Mouse (Mus musculus) hindbrain, postnatal 0 days (tissue): ENCODE measurements around the gene Hoxc11. TPM values are rescaled to one million over a fixed set of nuclear protein-coding genes. Genes with fewer than 3 reads are reported as not detected.

Experiments used
- ATAC-seq: fragments of 200-750 bp; cut with Nextera tagmentation; 2 replicates; pipeline ENCODE4 v1.8.0; 2017; ENCODE audit warnings: mild to moderate bottlenecking, moderate TSS enrichment, moderate library complexity
- DNase-seq: peaks from one replicate; pipeline ENCODE4 v3.0.0-alpha.2; 2015; ENCODE audit warnings: low spot score
- H3K27ac ChIP-seq: fragments of 300-500 bp; sonication (generic); 2 replicates; pipeline ENCODE4 v1.5.1; 2014; ENCODE audit warnings: mild to moderate bottlenecking
- H3K27me3 ChIP-seq: fragments of 300-500 bp; sonication (generic); 2 replicates; pipeline ENCODE4 v1.6.1; 2014; ENCODE audit warnings: low read length, mixed read lengths; ENCODE audit not compliant: insufficient read depth
- H3K36me3 ChIP-seq: fragments of 300-500 bp; sonication (generic); 2 replicates; pipeline ENCODE4 v1.6.1; 2014; ENCODE audit warnings: low read length, mixed read lengths; ENCODE audit not compliant: insufficient read depth
- H3K4me1 ChIP-seq: fragments of 300-500 bp; sonication (generic); 2 replicates; pipeline ENCODE4 v1.6.1; 2014; ENCODE audit warnings: antibody characterized with exemption, low read length, mixed read lengths; ENCODE audit not compliant: insufficient read depth
- H3K4me2 ChIP-seq: fragments of 300-500 bp; sonication (generic); 2 replicates; pipeline ENCODE4 v1.6.1; 2014; ENCODE audit warnings: low read depth, mild to moderate bottlenecking, low read length, moderate library complexity, mixed read lengths
- H3K4me3 ChIP-seq: fragments of 300-500 bp; sonication (generic); 2 replicates; pipeline ENCODE4 v1.5.1; 2014; ENCODE audit warnings: low read length
- H3K9ac ChIP-seq: fragments of 300-500 bp; sonication (generic); replicated peaks from 2 replicates; pipeline ENCODE4 v1.6.1; 2014; ENCODE audit warnings: mild to moderate bottlenecking, low read length, moderate library complexity, mixed read lengths
- H3K9me3 ChIP-seq: fragments of 300-500 bp; sonication (generic); 2 replicates; pipeline ENCODE4 v1.6.1; 2016; ENCODE audit warnings: low read length, mixed read lengths
- CTCF ChIP-seq: IDR thresholded peaks from 2 replicates; pipeline ENCODE4 v1.5.1; 2016; ENCODE audit warnings: antibody characterized with exemption, control low read depth, low read depth
- WGBS: fragments of 180-500 bp; shearing (Covaris S2); extraction: QIAGEN DNeasy Blood & Tissue Kit; methylation state at CpG from one replicate; pipeline ENCODE4 v1.1.7; 2014; 5-methylcytosine and 5-hydroxymethylcytosine counted together
- polyA plus RNA-seq: library from polyadenylated mRNA; unstranded; fragments of >200 nt; fragmentation: Nextera tagmentation; extraction: Ambion mirVana; gene quantifications from 2 replicates; pipeline ENCODE4 v1.2.1, GENCODE M21; 2015
- total RNA-seq: library from RNA; depleted of rRNA; stranded (reverse); fragments of >200 nt; gene quantifications from 2 replicates; pipeline ENCODE4 v1.2.3, GENCODE M21; 2014

Gene Hoxc11
- total and polyA plus RNA-seq, 2 experiments from 2014 or later: not detected

- Histone ChIP-seq H3K4me2 (no peak overlapping the region), H3K9ac (no peak overlapping the region), H3K9me3 (no peaks in the 10 kb centered on the region), H3K27me3 (peaks cover 97% of the 10 kb centered on the region), H3K4me3 (no peak overlapping the region), H3K27ac (no peak overlapping the region), H3K36me3 (no peaks in the 10 kb centered on the region), H3K4me1 (no peaks in the 10 kb centered on the region)
- DNase-seq (no peak), ATAC-seq (no peak)
- TF ChIP-seq CTCF: no peak
- 2% methylated on average over 20 of the region's 21 CpGs for WGBS
Observed at GRCm38 (mm10) chr15:102972254-102972653, 18.0 kb downstream of the Hoxc11 start.

- DNase-seq: no peak
- Histone ChIP-seq H3K4me1 (no peaks in the 10 kb centered on the region), H3K27me3 (peaks cover 97% of the 10 kb centered on the region), H3K4me3 (no peak overlapping the region), H3K27ac (no peak overlapping the region), H3K9me3 (no peaks in the 10 kb centered on the region), H3K4me2 (no peak overlapping the region), H3K9ac (no peak overlapping the region), H3K36me3 (no peaks in the 10 kb centered on the region)
- ATAC-seq: no peak
- 3% methylated on average over 6 of the region's 6 CpGs for WGBS
- TF ChIP-seq CTCF: no peak
Observed at GRCm38 (mm10) chr15:102972753-102973152, 18.5 kb downstream of the Hoxc11 start.

- no peak for DNase-seq
- no peak overlapping the region for H3K27ac ChIP-seq
- H3K4me1 ChIP-seq: no peaks in the 10 kb centered on the region
- H3K9ac ChIP-seq: no peak overlapping the region
- no peak overlapping the region for H3K4me2 ChIP-seq
- ATAC-seq: no peak
- no peaks in the 10 kb centered on the region for H3K9me3 ChIP-seq
- TF ChIP-seq CTCF: no peak
- no peaks in the 10 kb centered on the region for H3K36me3 ChIP-seq
- no peak overlapping the region for H3K4me3 ChIP-seq
- H3K27me3 ChIP-seq: peaks cover 97% of the 10 kb centered on the region
- WGBS: 8% methylated on average over 7 of the region's 7 CpGs
Observed at GRCm38 (mm10) chr15:102975034-102975433, 20.8 kb downstream of the Hoxc11 start.

GRCm38 (mm10) chr15:102975688-102976111, 21.5 kb downstream of the Hoxc11 start:
- ATAC-seq (no peak), DNase-seq (no peak)
- no peaks in the 10 kb centered on the region for H3K4me1 ChIP-seq
- no peak overlapping the region for H3K4me2 ChIP-seq
- no peaks in the 10 kb centered on the region for H3K9me3 ChIP-seq
- H3K9ac ChIP-seq: no peak overlapping the region
- H3K36me3 ChIP-seq: no peaks in the 10 kb centered on the region
- under 1% methylated on average over 21 of the region's 21 CpGs for WGBS
- H3K4me3 ChIP-seq: no peak overlapping the region
- peaks cover 92% of the 10 kb centered on the region for H3K27me3 ChIP-seq
- TF ChIP-seq CTCF: no peak
- H3K27ac ChIP-seq: no peak overlapping the region

GRCm38 (mm10) chr15:102976171-102976570, 21.9 kb downstream of the Hoxc11 start, which contains the start of gene Hoxc9:
Gene Hoxc9, plus strand, starts transcription at chr15:102976439.
- Histone ChIP-seq H3K27me3 (peaks cover 87% of the 10 kb centered on the region), H3K9ac (no peak within 1 kb of the TSS)

GRCm38 (mm10) chr15:102976631-102977422, 22.6 kb downstream of the Hoxc11 start:
- H3K27ac ChIP-seq: no peak overlapping the region
- no peak for ATAC-seq
- no peak overlapping the region for H3K4me2 ChIP-seq

More at GRCm38 (mm10) chr15:102976171-102976570, 21.9 kb downstream of the Hoxc11 start, which contains the start of gene Hoxc9:
- DNase-seq (no peak), ATAC-seq (no peak)
- no peak for TF ChIP-seq CTCF
- no peaks in the 10 kb centered on the region for H3K36me3 ChIP-seq
- H3K4me1 ChIP-seq: no peaks in the 10 kb centered on the region
- no peak within 1 kb of the TSS for H3K4me3 ChIP-seq
- no peak within 1 kb of the TSS for H3K4me2 ChIP-seq
- no peaks in the 10 kb centered on the region for H3K9me3 ChIP-seq
- WGBS: under 1% methylated on average over 19 of the region's 20 CpGs
- no peak within 1 kb of the TSS for H3K27ac ChIP-seq

GRCm38 (mm10) chr15:102977423-102977974, 23.3 kb downstream of the Hoxc11 start:
- Histone ChIP-seq H3K27ac (no peak overlapping the region), H3K27me3 (peaks cover 84% of the 10 kb centered on the region), H3K9me3 (no peaks in the 10 kb centered on the region), H3K4me2 (no peak overlapping the region), H3K36me3 (no peaks in the 10 kb centered on the region), H3K9ac (no peak overlapping the region), H3K4me1 (no peaks in the 10 kb centered on the region), H3K4me3 (no peak overlapping the region)
- DNase-seq: no peak
- TF ChIP-seq CTCF: no peak
- no peak for ATAC-seq
- WGBS: 4% methylated on average over 16 of the region's 16 CpGs

More at GRCm38 (mm10) chr15:102976631-102977422, 22.6 kb downstream of the Hoxc11 start:
- Histone ChIP-seq H3K4me1 (no peaks in the 10 kb centered on the region), H3K9ac (no peak overlapping the region), H3K4me3 (no peak overlapping the region), H3K36me3 (no peaks in the 10 kb centered on the region), H3K27me3 (peaks cover 84% of the 10 kb centered on the region), H3K9me3 (no peaks in the 10 kb centered on the region)
- no peak for DNase-seq
- 1% methylated on average over 37 of the region's 37 CpGs for WGBS
- TF ChIP-seq CTCF: no peak
